ENCODE assay signal across 19 mouse cellular contexts in genomic region chr16:78325972-78326848, GRCm38 (mm10). TPM values are rescaled to one million over a fixed set of nuclear protein-coding genes. Genes with fewer than 3 reads are reported as not detected.
DNase-seq lines count a peak whose midpoint lies in the region; ATAC-seq and TF ChIP-seq lines count a peak whose summit lies in the region.
"Had no signal": no experiment of that assay in that cellular context is flagged by ENCODE, and none has a peak within 500 bp of the region (broad histone marks: within the 10 kb centered on the region; RNA-seq: fewer than 3 reads in every experiment).

No protein-coding gene starts in this region.

- peak; percentile 53; the same call in 1 of the 2 replicates for ATAC-seq in heart, embryonic 15.5 days (replicated peaks; ENCODE audit: insufficient number of reproducible peaks, insufficient read depth, low FRiP score, low read depth)
- no peak for ATAC-seq in liver, postnatal 0 days
- ATAC-seq in liver, embryonic 12.5 days: no peak
- 0 out of 2 replicates have a peak, but pooled peaks have one; percentile 21 for ATAC-seq in intestine, embryonic 15.5 days
- ATAC-seq: inflammation-experienced regulatory T-cells, adult 6 months had no signal

- H3K27ac ChIP-seq in heart, embryonic 15.5 days: no peak overlapping the region
- H3K27ac ChIP-seq in liver, postnatal 0 days (ENCODE audit: low read depth): no peak overlapping the region
- no peak overlapping the region for H3K27ac ChIP-seq in liver, embryonic 12.5 days
- H3K27ac ChIP-seq in intestine, embryonic 15.5 days: no peak overlapping the region
- no peak overlapping the region for H3K27ac ChIP-seq in cerebellum, adult 2 months (ENCODE audit: insufficient read depth, low read length)
- H3K27ac ChIP-seq: embryonic facial prominence, embryonic 13.5 days; gastrocnemius, adult 2 months; midbrain, embryonic 12.5 days; neural tube, embryonic 13.5 days had no signal

- H3K9ac ChIP-seq in heart, embryonic 15.5 days: no peak overlapping the region
- no peak overlapping the region for H3K9ac ChIP-seq in liver, postnatal 0 days (replicated peaks)
- no peak overlapping the region for H3K9ac ChIP-seq in liver, embryonic 12.5 days
- no peak overlapping the region for H3K9ac ChIP-seq in intestine, embryonic 15.5 days
- H3K9ac ChIP-seq: embryonic facial prominence, embryonic 13.5 days; midbrain, embryonic 12.5 days; neural tube, embryonic 13.5 days had no signal

- H3K4me2 ChIP-seq in heart, embryonic 15.5 days: peak overlapping the region; percentile 37
- H3K4me2 ChIP-seq in liver, postnatal 0 days (ENCODE audit: low read depth, low read length): no peak overlapping the region
- no peak overlapping the region for H3K4me2 ChIP-seq in liver, embryonic 12.5 days
- peak overlapping the region; percentile 17; the same call in 1 of the 2 replicates for H3K4me2 ChIP-seq in intestine, embryonic 15.5 days (replicated peaks)
- H3K4me2 ChIP-seq: embryonic facial prominence, embryonic 13.5 days; midbrain, embryonic 12.5 days; neural tube, embryonic 13.5 days had no signal

- DNase-seq in heart, adult 18-20 months: no peak
- no peak for DNase-seq in liver, postnatal 0 days
- DNase-seq in lung, postnatal 10 days: peak; percentile 25
- no peak for DNase-seq in cerebellum, adult 2 months
- DNase-seq: adrenal gland, postnatal 25 days; cerebellum, adult 8-10 months; gastrocnemius, adult 2 months; kidney, postnatal 4 days; layer of hippocampus, postnatal 36 days; liver; right cerebral cortex, postnatal 14 days; thymus, postnatal 25 days had no signal

- no peaks in the 10 kb centered on the region for H3K27me3 ChIP-seq in heart, embryonic 15.5 days
- no peaks in the 10 kb centered on the region for H3K27me3 ChIP-seq in liver, postnatal 0 days (ENCODE audit: insufficient read depth, low read length)
- H3K27me3 ChIP-seq in liver, embryonic 12.5 days (replicated peaks): no peaks in the 10 kb centered on the region
- no peaks in the 10 kb centered on the region for H3K27me3 ChIP-seq in intestine, embryonic 15.5 days (replicated peaks)
- H3K27me3 ChIP-seq in cerebellum, adult 2 months (ENCODE audit: control insufficient read depth, insufficient read depth, low read length): no peaks in the 10 kb centered on the region
- H3K27me3 ChIP-seq: embryonic facial prominence, embryonic 13.5 days; midbrain, embryonic 12.5 days; neural tube, embryonic 13.5 days had no signal

- TF ChIP-seq CTCF in liver, postnatal 0 days (IDR thresholded peaks at IDR 0.05; ENCODE audit: low read depth): peak; percentile 15; the same call in 1 of the 2 replicates
- no peak for TF ChIP-seq CTCF in cerebellum, adult 2 months (IDR thresholded peaks at IDR 0.05; ENCODE audit: borderline replicate concordance, insufficient read depth, low read depth, low read length)

- no peak overlapping the region for H3K4me3 ChIP-seq in heart, embryonic 15.5 days
- H3K4me3 ChIP-seq in liver, postnatal 0 days (ENCODE audit: low read depth, low read length): no peak overlapping the region
- no peak overlapping the region for H3K4me3 ChIP-seq in liver, embryonic 12.5 days
- no peak overlapping the region for H3K4me3 ChIP-seq in intestine, embryonic 15.5 days (replicated peaks)
- no peak overlapping the region for H3K4me3 ChIP-seq in cerebellum, adult 2 months (replicated peaks; ENCODE audit: insufficient read depth, low read depth, low read length)
- H3K4me3 ChIP-seq: embryonic facial prominence, embryonic 13.5 days; gastrocnemius, adult 2 months; midbrain, embryonic 12.5 days; neural tube, embryonic 13.5 days had no signal

- no peak for TF ChIP-seq POLR2A in cerebellum, adult 2 months (IDR thresholded peaks at IDR 0.05; ENCODE audit: borderline replicate concordance, insufficient read depth, low read length)

- no peaks in the 10 kb centered on the region for H3K36me3 ChIP-seq in heart, embryonic 15.5 days
- peaks cover 15% of the 10 kb centered on the region; the same call in 1 of the 2 replicates for H3K36me3 ChIP-seq in liver, postnatal 0 days (replicated peaks; ENCODE audit: insufficient read depth, low read length)
- 0 out of 2 replicates have a peak, but pooled peaks cover 2% of the 10 kb centered on the region for H3K36me3 ChIP-seq in liver, embryonic 12.5 days
- H3K36me3 ChIP-seq in intestine, embryonic 15.5 days: 0 out of 2 replicates have a peak, but pooled peaks cover 5% of the 10 kb centered on the region

- 54% methylated on average over 27 of the region's 27 CpGs for WGBS in heart, embryonic 15.5 days
- 80% methylated on average over 27 of the region's 27 CpGs for WGBS in liver, postnatal 0 days (ENCODE audit: insufficient replicate concordance)
- 72% methylated on average over 27 of the region's 27 CpGs for WGBS in liver, embryonic 12.5 days (ENCODE audit: insufficient replicate concordance)
- 59% methylated on average over 27 of the region's 27 CpGs for WGBS in intestine, embryonic 15.5 days
- 76% methylated on average over 27 of the region's 27 CpGs for WGBS in cerebellum, adult 2 months

- no peaks in the 10 kb centered on the region for H3K9me3 ChIP-seq in heart, embryonic 15.5 days (replicated peaks)
- no peaks in the 10 kb centered on the region for H3K9me3 ChIP-seq in liver, postnatal 0 days (ENCODE audit: low read length)
- H3K9me3 ChIP-seq in liver, embryonic 12.5 days (replicated peaks): no peaks in the 10 kb centered on the region
- no peaks in the 10 kb centered on the region for H3K9me3 ChIP-seq in intestine, embryonic 15.5 days
- H3K9me3 ChIP-seq: embryonic facial prominence, embryonic 13.5 days; midbrain, embryonic 12.5 days; neural tube, embryonic 13.5 days had no signal

- no peak for TF ChIP-seq EP300 in liver, postnatal 0 days (IDR thresholded peaks at IDR 0.05; ENCODE audit: low read depth)

- H3K4me1 ChIP-seq in heart, embryonic 15.5 days (replicated peaks): peaks cover 19% of the 10 kb centered on the region
- H3K4me1 ChIP-seq in liver, postnatal 0 days (ENCODE audit: insufficient read depth): peaks cover 3% of the 10 kb centered on the region
- H3K4me1 ChIP-seq in liver, embryonic 12.5 days: no peaks in the 10 kb centered on the region
- no peaks in the 10 kb centered on the region for H3K4me1 ChIP-seq in intestine, embryonic 15.5 days (replicated peaks)
- H3K4me1 ChIP-seq in cerebellum, adult 2 months (ENCODE audit: control insufficient read depth, insufficient read depth, low read length): no peaks in the 10 kb centered on the region

RNA-seq across cellular contexts. Expression of gene Cxadr, which starts 24.9 kb away (rescaled TPM):
- 26.9 and 29.9 TPM in 2 replicates for polyA plus RNA-seq in heart, embryonic 15.5 days (2015; fragmentation: Nextera tagmentation; extraction: Ambion mirVana)
- 10 to 100 TPM; 33.8 to 39.1 TPM for total RNA-seq in heart, adult 18-20 months (2021)
- 24.7 and 27.1 TPM in 2 replicates for polyA plus RNA-seq in liver, postnatal 0 days (2015; fragmentation: Nextera tagmentation; extraction: Ambion mirVana)
- polyA plus RNA-seq in liver, embryonic 12.5 days (2016; fragmentation: Nextera tagmentation; extraction: Ambion mirVana): 12.6 and 13.5 TPM in 2 replicates
- polyA plus RNA-seq in intestine, embryonic 15.5 days (2015; fragmentation: Nextera tagmentation; extraction: Ambion mirVana): 50.6 and 53.7 TPM in 2 replicates
- polyA plus RNA-seq in cerebellum, adult 2 months (2012; rRNA removed): 9.7 and 11.4 TPM in 2 replicates

RNA-seq across cellular contexts. Expression of gene Btg3, which starts 50.8 kb away (rescaled TPM):
- polyA plus RNA-seq in heart, embryonic 15.5 days (2015; fragmentation: Nextera tagmentation; extraction: Ambion mirVana): 56.5 and 61.6 TPM in 2 replicates
- total RNA-seq in heart, adult 18-20 months (2021): 1 to 10 TPM; 6.0 to 7.0 TPM
- polyA plus RNA-seq in liver, postnatal 0 days (2015; fragmentation: Nextera tagmentation; extraction: Ambion mirVana): 20.5 and 21.7 TPM in 2 replicates
- polyA plus RNA-seq in liver, embryonic 12.5 days (2016; fragmentation: Nextera tagmentation; extraction: Ambion mirVana): 39.0 and 39.6 TPM in 2 replicates
- polyA plus RNA-seq in intestine, embryonic 15.5 days (2015; fragmentation: Nextera tagmentation; extraction: Ambion mirVana): 35.9 and 42.0 TPM in 2 replicates
- 4.2 and 5.0 TPM in 2 replicates for polyA plus RNA-seq in cerebellum, adult 2 months (2012; rRNA removed)

Comparison
In these comparisons a context has a peak if more than half of its experiments do, and no peak if none do; other contexts are left out.
1. ATAC-seq: peak in heart, embryonic 15.5 days (single experiment) and intestine, embryonic 15.5 days (single experiment); none in liver, postnatal 0 days (single experiment) and liver, embryonic 12.5 days (single experiment).
2. H3K4me2 ChIP-seq: peak in heart, embryonic 15.5 days (single experiment) and intestine, embryonic 15.5 days (single experiment); none in liver, postnatal 0 days (single experiment) and liver, embryonic 12.5 days (single experiment).